Mouse (Mus musculus) G1E-ER4 (cell line): ENCODE results near the gene Prss56. TPM values are rescaled to one million over a fixed set of nuclear protein-coding genes. Genes with fewer than 3 reads are reported as not detected.

ENCODE experiments used
- GATA1 ChIP-seq: IDR thresholded peaks from one replicate; pipeline ENCODE4 v1.8.0; 2012; ENCODE audit warnings: low read length, inconsistent platforms
- polyA plus RNA-seq: library from polyadenylated mRNA; stranded (reverse); fragments of >175 nt; gene quantifications from 2 replicates; pipeline ENCODE4 v1.2.3, GENCODE M21; 2012

Gene Prss56
- polyA plus RNA-seq, 1 experiment = not detected

DNA sequence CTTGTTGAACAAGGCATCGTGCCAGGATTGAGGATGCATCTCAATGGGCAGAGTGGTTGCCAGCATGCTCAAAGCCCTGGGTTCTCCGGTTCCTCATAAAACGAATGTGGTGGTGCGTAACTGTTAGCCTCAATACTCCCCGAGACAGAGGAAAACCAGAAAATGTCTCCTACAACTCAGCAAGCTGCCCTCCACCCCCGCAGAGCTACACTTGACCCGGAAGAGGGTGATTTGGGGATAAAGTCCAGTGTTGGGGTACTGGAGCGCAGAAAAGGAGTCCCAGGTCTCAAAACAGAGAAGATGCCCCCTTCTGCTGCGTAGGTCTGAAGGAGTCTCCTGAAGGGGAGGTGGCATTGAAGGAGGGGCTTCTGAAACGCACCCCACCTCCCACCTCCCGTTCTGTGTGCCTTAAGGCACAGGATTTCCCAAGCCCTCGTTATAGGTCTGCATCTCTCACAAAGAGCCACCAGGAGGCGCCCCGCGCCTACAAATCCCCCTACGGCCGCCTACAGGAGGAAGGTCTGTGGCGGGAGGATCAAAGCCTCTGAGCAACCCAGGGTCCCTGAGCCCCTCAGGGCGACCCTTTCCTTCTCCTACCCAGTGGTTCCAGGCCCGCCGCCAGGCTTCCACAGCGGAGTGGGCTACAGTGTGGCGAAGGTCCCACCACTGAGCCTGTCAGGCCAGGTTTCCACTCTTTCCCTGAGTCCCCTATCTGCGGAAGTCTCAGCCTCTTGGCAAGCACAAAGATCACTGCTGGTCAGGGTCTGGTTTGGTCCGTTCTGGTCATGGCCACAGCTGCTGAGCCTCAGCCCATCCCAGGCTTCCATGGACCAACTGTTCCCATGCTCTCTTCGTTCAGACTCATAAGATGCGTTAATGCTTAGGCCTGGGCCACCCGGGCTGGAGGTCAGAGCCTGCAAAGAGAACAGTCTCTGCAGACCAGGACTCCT lies 8.8 kb upstream of the Prss56 start:
- no peak for TF ChIP-seq GATA1

DNA sequence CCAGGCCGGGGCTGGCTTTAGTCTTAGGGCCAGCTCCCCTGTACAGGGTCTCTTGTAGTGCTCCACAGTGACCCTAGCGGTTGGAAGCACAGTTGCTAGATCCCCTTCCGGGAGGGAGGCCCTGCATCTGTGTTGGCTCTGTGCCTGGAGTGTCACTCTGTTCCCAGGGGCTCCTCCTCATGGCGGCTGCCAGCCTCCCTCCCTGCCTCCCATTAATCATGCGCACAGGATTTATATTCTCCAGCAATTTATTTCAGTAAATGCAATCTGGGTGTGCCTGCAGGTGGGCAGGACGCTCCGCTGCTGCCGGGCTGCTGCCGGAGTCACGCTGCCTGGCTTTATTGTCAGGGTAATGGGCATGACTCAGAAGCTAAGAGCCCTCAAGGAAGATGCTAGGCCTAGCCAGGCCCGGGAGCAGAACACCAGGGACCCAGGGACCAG lies 7.2 kb upstream of the Prss56 start:
- TF ChIP-seq GATA1 = no peak

DNA sequence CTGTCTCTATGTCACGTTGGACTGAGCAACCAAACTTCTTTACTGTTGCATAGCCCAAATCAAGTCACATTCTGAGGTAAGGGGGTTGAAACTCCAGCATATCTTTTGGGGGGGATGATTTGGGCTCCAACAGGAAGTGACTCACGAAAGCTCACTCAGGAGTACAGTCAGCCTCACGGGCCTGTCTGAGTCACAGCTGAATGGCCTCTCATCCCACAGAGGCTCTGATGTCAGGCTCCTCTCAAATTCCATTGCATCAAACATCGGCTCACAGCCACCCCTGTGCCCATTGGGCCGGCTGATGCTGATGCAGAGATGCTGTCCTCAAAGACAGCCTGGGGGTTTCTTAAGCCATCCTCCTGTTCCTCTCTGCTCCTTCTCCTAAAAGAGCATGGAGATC lies 2.2 kb upstream of the Prss56 start:
- TF ChIP-seq GATA1 = no peak

DNA sequence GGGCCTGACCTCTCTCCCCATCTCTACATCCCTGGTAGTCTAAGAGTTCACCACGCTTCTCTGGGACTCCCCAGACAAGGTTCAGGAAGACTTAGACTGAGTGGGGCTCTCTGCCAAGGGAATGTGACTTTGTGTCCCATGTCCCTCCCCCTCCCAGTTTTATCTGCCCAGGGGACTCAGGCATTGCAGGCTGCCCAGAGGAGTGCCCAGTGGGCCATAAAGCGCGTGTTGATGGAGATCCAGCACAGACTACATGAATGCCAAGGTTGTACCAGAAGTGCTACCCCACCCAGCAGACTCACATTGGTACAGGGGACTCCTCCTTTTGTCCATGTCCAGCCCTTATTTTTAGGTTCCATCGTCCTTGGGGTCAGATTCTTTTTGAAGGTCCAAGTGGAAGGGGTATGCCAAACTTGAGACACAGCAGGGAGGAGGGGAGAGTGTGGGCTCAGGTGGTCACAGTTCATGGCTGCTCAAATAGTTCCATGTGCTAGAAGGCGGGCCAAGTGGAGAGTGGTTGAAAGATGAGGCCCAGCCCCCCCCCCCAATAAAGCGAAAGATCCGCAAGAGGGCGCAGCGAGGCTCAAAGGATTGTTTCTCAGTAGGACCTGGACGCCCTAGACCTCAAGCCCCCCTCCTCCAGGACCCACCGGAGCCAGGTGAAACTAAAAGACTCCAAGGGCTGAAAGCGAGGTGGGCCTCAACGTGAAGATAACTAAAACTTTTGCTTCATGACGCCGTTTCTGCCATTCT lies 1.1 kb downstream of the Prss56 start:
- no peak for TF ChIP-seq GATA1

DNA sequence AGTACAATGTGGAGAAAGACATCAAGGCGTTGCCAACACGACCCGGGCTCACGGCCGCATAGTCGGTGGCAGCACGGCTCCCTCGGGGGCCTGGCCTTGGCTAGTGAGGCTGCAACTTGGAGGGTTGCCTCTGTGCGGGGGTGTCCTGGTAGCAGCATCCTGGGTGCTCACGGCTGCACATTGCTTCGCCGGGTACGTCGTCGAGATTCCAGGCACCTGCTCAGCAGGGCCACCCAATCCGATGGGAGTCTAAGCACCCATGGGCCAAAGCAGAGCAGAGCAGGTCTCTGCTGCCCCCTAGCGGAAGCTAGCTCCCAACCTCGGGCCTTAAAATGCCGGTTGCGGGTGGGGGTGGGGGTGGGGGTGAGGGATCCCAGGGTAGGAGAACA lies 1.6 kb downstream of the Prss56 start:
- no peak for TF ChIP-seq GATA1

DNA sequence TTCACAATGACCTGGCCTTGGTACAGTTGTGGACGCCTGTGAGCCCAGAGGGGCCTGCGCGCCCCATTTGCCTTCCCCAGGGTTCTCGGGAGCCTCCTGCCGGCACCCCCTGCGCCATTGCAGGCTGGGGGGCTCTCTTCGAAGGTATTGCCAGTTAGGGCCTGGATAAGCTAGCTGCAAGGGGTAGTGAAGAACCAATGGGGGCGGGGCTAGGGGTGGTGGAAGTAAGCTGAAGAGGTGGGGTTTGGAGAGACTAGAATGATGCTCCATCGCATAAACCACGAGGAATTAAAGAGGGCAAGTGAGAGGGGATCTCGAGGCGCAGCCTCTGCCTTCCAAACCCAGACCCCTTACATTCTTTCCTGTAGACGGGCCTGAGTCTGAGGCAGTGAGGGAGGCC lies 2.4 kb downstream of the Prss56 start:
- TF ChIP-seq GATA1 = no peak

DNA sequence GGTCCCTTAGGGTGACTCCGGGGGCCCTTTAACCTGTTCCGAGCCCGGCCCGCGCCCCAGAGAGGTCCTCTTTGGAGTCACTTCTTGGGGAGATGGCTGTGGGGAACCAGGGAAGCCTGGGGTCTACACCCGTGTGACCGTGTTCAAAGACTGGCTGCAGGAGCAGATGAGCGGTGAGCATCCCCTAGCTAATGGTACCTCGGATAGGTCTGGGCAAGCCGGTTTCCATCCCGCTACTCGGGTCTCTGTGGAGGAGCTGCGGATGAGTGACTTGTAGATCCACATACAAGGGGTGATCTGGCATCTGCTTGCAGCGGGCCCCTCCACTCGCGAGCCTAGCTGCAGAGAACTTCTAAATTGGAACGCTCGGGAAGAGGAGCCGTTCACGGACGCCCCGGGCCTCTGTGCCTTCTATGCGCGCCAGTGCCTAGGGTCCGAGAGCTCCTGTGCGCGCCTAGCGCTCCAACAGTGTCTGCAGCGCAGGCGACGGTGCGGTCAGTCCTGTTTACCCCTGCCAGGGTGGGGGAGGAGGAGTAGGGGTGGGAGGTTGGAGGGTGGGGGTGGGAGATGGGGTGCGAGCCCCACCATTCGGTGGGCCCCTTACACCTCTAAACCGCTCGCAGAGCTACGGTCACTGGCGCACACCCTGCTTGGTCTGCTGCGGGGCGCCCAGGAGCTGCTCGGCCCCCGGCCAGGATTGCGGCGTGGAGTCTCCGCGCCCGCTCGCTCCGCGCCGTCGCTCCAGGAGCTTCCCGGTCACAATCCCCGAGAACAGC lies 3.3 kb downstream of the Prss56 start:
- TF ChIP-seq GATA1 = no peak

DNA sequence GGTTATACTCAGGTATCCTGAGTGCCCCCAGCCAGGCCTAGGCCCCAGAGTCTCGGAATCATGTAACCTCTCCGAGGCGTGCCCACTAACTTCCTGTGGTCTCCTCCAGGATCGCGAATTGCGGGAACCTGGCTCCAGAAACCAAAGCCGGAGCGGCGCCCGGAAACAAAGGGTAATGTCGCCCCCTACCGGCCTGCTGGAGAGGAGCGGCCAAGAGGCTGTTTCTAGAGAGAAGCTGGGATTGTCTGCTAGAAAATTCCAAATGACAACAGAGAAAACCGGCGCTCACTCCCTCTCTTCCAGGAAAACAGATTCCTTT lies 3.9 kb downstream of the Prss56 start:
- TF ChIP-seq GATA1 = no peak

DNA sequence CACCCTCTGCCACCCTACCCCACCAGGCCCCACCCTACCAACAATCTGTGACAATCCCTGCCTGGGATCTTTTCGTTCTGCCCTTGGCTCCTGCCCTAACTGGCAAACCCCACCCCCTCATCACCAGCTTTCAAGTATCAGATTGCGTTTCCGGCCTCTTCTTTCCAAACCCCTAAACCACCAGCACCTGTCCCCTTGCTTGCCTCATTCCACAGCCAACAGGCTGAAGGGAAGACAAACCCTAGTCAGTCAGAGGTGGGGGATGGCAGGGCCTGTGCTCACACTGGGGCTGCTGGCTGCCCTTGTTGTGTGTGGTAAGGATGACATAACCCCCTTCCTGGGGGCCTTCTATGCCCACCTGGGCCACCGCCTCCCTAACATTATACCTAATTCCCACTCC lies 7.3 kb downstream of the Prss56 start, which contains the start of gene Chrnd:
Gene Chrnd (plus strand): TSS at position 179 of the 400 bp plus-strand sequence.
- no peak for TF ChIP-seq GATA1

DNA sequence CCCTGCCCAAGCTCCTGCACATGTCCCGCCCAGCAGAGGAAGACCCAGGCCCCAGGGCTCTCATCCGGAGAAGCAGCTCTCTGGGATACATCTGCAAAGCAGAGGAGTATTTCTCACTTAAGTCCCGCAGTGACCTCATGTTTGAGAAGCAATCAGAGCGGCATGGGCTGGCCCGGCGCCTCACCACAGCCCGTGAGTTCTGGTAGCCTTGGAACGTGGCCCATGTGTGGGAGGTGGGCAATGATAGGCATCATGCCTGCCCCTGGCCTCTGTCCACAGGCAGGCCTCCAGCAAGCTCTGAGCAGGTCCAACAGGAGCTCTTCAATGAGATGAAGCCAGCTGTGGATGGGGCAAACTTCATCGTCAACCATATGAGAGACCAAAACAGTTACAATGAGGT lies 14.2 kb downstream of the Prss56 start:
- TF ChIP-seq GATA1 = no peak

DNA sequence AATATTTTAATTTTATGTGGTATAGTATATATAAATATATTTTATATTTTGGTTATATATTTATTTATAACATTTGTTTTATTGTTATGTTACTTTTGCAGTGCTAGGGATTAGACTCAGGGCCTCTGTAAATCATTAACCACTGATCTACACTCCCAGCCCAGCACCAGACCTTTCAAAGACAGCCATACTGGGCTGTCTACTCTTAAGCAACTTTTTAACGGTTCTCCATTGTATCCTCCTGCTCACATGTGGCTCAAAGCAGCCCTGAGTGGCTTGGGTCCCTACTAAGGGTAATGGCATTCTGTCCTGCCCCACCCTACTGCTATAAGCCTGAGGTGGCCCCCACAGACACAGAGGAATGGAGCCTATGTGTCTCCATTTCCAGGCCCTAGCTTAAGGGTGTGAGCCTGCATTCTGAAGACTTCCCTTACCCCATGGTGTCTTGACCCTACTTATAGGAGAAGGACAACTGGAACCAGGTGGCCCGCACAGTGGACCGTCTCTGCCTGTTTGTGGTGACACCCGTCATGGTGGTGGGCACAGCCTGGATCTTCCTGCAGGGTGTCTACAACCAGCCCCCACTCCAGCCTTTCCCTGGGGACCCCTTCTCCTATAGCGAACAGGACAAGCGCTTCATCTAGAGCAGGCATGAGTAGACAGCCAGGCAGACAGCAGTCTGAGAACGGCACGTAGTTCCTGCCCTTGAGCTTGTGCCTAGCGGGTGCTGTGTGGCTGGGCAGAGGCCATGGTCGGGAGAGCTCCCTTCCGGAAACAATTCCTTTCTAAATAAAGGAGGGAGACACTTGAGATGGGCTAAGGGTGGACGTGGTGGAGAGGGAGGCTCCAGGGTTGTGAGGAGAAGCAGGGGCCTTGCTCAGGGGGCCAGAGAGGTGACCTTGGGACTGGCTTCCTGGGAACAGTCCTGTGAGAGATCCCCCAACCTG lies 15.3 kb downstream of the Prss56 start:
- TF ChIP-seq GATA1 = no peak

DNA sequence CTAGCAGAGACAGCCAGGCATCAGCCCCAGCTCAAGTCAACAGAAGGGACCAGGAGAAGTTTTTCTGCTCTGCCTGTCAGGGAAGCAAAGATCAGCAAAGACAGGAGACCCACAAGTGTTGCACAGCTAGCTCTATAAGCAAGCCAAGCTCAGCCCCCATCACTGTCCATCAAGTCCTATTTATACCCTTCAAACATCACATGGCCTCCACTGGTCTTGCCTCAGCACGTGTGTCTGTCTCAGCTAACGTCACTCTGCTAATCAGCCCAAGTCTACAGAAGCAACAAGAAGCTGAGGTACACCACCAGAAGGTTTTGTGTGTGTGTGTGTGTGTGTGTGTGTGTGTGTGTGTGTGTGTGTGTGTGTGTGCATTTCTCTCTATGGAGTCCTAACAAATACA lies 17.7 kb downstream of the Prss56 start:
- TF ChIP-seq GATA1 = no peak

DNA sequence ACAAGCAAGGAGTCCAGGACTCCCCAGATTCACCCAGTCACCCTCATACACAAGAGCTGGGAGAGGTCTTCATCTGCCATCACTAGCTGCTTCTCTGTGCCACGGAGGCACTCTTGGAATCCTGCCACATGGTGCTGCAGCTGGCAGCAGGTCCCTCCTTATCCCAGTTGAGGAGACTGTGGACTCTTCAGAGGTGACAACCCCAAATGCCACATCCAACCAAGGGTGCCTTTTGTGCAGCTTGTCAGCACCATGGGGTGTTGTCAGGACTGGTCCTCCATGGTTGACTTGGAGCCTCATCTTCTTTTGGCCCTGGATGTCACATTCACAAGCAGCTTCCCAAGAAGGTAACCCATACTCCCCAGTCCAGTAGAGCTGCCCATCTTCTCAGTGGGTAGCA lies 18.7 kb downstream of the Prss56 start:
- no peak for TF ChIP-seq GATA1

DNA sequence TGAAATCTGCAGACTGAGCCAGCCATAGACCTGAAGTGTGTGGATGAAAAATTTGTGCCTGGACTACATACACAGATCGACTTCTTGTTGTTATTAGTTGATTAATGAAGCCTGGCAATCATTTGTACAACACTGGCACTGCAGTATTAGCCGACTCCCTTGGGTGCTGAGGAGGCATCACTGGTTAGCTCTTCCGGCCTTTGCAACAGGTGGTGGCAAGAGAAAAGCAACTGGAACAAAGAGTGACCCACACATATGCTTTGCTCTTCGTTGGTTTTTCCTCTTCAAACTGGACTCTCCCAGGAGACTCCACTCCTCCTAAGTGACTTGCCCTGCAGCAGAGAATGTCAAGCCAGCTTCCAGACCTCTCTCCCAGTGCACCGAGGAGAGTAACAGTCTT lies 20.7 kb downstream of the Prss56 start:
- TF ChIP-seq GATA1 = no peak

DNA sequence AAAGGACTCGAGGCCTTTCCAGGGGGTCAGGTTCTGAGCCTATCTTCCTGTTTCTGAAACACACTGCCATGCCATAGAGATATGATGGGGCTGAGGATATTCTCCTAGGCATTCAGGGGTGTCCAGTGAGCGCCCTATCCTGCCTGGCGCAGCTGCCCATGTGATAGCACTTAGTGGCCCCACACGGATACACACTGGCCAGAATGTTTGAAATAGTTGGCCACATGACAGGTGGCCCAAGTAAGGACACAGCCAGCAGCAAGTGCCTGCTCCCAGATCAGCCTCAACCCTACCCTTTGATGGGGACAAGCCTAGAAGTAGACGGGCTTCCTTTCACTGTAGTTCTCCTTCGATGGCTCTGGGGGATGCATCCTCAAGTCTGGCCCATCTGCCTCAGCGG lies 21.4 kb downstream of the Prss56 start, which contains the start of gene Chrng:
Gene Chrng (plus strand): TSS at position 193 of the 400 bp plus-strand sequence.
- no peak for TF ChIP-seq GATA1

DNA sequence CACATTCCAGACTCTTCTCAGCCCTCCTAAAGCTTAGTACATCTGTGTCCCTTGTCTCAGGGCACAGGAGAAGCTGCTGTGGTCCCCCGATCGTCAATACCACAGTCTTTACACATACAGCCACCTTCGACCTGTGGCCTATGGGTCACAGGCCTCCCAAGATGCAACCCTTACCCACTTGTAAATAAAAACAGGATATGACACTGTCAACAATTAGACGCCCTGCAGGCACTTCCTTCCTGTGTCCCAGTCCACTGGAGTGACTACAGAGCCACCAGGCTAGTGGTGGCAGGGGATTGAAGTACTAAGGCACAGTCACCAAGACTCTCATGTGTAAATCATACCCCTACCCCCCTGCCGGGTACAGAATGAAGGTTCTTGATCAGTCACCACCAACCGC lies 21.9 kb downstream of the Prss56 start:
- TF ChIP-seq GATA1 = no peak
